Mouse (Mus musculus): Measurements from ENCODE around the gene Gys1.

- TF ChIP-seq CTCF (conservative IDR thresholded peaks at IDR 0.05 in 1 of 2, IDR thresholded peaks at IDR 0.05 in 1 of 2; ENCODE audit: low read depth in 2 of 2, low read length in 2 of 2) (no peak), MAX (IDR thresholded peaks at IDR 0.05; ENCODE audit: low read length) (peak; percentile 82)
These were observed 38.9 kb upstream of the Gys1 start, which contains the start of gene Snrnp70 for GRCm38 (mm10) chr7:45395578-45396336.

Data from CH12.LX (cell line).